Mouse (Mus musculus) limb, embryonic 14.5 days (tissue): ENCODE data around the gene Fgfr2. TPM values are rescaled to one million over a fixed set of nuclear protein-coding genes. Genes with fewer than 3 reads are reported as not detected.

Experiments used
- ATAC-seq: fragments of 200-750 bp; cut with Nextera tagmentation; 2 replicates; pipeline ENCODE4 v1.8.0; 2017; ENCODE audit warnings: low read depth, moderate number of reproducible peaks, moderate TSS enrichment; ENCODE audit not compliant: low FRiP score
- DNase-seq: peaks from one replicate; pipeline ENCODE4 v3.0.0-alpha.2; 2015; ENCODE audit warnings: low spot score
- H3K27ac ChIP-seq: fragments of 300-500 bp; sonication (generic); replicated peaks from 2 replicates; pipeline ENCODE4 v1.5.1; 2014; ENCODE audit warnings: low read depth, mild to moderate bottlenecking, low read length, moderate library complexity, mixed read lengths
- H3K27me3 ChIP-seq: fragments of 300-500 bp; sonication (generic); 2 replicates; pipeline ENCODE4 v1.6.1; 2014; ENCODE audit warnings: low read length, mixed read lengths; ENCODE audit not compliant: control insufficient read depth, insufficient read depth
- H3K36me3 ChIP-seq: fragments of 300-500 bp; sonication (generic); 2 replicates; pipeline ENCODE4 v1.6.1; 2014; ENCODE audit warnings: mild to moderate bottlenecking, low read length, moderate library complexity, mixed read lengths; ENCODE audit not compliant: control insufficient read depth, insufficient read depth
- H3K4me1 ChIP-seq: fragments of 300-500 bp; sonication (generic); 2 replicates; pipeline ENCODE4 v1.6.1; 2014; ENCODE audit warnings: antibody characterized with exemption, low read length, mixed read lengths; ENCODE audit not compliant: control insufficient read depth, insufficient read depth
- H3K4me2 ChIP-seq: fragments of 300-500 bp; sonication (generic); replicated peaks from 2 replicates; pipeline ENCODE4 v1.6.1; 2014; ENCODE audit warnings: low read depth, mild to moderate bottlenecking, low read length, moderate library complexity; ENCODE audit not compliant: severe bottlenecking
- H3K4me3 ChIP-seq: fragments of 300-500 bp; sonication (generic); replicated peaks from 2 replicates; pipeline ENCODE4 v1.5.1; 2014; ENCODE audit warnings: low read length
- H3K9ac ChIP-seq: fragments of 300-500 bp; sonication (generic); 2 replicates; pipeline ENCODE4 v1.6.1; 2014; ENCODE audit warnings: mild to moderate bottlenecking, low read depth, low read length, moderate library complexity; ENCODE audit not compliant: severe bottlenecking
- H3K9me3 ChIP-seq: fragments of 300-500 bp; sonication (generic); 2 replicates; pipeline ENCODE4 v1.6.1; 2016; ENCODE audit warnings: low read length; ENCODE audit not compliant: control insufficient read depth
- POLR2A ChIP-seq: fragments of 200-500 bp; IDR thresholded peaks from 2 replicates; pipeline ENCODE4 v1.8.0; 2012; ENCODE audit warnings: inconsistent platforms, mild to moderate bottlenecking, moderate library complexity, borderline replicate concordance; ENCODE audit not compliant: insufficient read depth, insufficient read length; ENCODE audit errors: extremely low read depth
- WGBS: fragments of 180-500 bp; shearing (Covaris S2); extraction: QIAGEN DNeasy Blood & Tissue Kit; methylation state at CpG from one replicate; pipeline ENCODE4 v1.1.7; 2014; 5-methylcytosine and 5-hydroxymethylcytosine counted together
- polyA plus RNA-seq, 2 experiments: library from polyadenylated mRNA; depleted of rRNA in 1 of 2; stranded (reverse) in 1 of 2; unstranded in 1 of 2; fragments of >200 nt; fragmentation: Nextera tagmentation in 1 of 2; extraction: Ambion mirVana in 1 of 2; gene quantifications; 2 replicates each; pipeline versions ENCODE4 v1.2.1 to v1.2.3; 2012 to 2014

The Fgfr2 gene
- polyA plus RNA-seq, 2 experiments: 131 to 133 TPM

DNA sequence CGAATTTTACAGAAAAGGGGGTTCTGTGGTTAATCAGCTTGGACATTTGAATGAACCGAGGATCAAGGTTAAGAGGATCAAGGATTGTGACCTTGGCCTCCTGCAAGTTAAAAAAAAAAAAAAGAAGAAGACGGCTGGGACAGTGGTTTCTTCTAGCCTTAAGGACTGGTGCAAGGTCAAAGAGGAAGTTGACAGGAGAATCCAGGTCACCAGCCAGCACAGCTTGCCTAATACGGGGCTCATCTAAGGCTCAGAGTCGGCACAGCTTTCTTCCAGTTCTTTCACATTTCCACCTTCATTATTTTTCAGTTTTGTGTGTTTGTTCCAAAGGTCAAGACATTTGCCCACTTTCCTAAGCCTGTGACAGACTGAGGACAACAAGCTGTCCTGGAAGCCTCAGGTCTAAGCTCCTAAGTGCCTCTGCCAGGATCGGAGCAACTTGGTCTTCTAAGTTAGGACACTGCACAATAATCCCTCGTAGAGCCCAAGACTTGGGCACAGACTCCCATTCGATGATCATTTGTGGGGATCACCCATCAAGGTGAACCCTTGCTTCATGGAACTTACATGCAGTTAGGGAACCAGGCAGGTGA is 2532.2 kb downstream of the Fgfr2 start:
- H3K27ac ChIP-seq: no peak overlapping the region
- no peaks in the 10 kb centered on the region for H3K36me3 ChIP-seq
- no peaks in the 10 kb centered on the region for H3K27me3 ChIP-seq
- H3K4me2 ChIP-seq: no peak overlapping the region
- DNase-seq (no peak), ATAC-seq (no peak)
- WGBS: 75% methylated on average over 8 of the region's 8 CpGs
- H3K9me3 ChIP-seq: no peaks in the 10 kb centered on the region
- no peak for TF ChIP-seq POLR2A
- no peaks in the 10 kb centered on the region for H3K4me1 ChIP-seq
- no peak overlapping the region for H3K4me3 ChIP-seq
- no peak overlapping the region for H3K9ac ChIP-seq

- 62% methylated on average over 13 of the region's 13 CpGs for WGBS
- no peaks in the 10 kb centered on the region for H3K4me1 ChIP-seq
- no peak for ATAC-seq
- no peak overlapping the region for H3K4me2 ChIP-seq
- H3K9ac ChIP-seq: no peak overlapping the region
- TF ChIP-seq POLR2A: no peak
- H3K27ac ChIP-seq: no peak overlapping the region
- DNase-seq: no peak
- H3K4me3 ChIP-seq: no peak overlapping the region
- H3K9me3 ChIP-seq: no peaks in the 10 kb centered on the region
- H3K36me3 ChIP-seq: no peaks in the 10 kb centered on the region
- no peaks in the 10 kb centered on the region for H3K27me3 ChIP-seq
Observed at GRCm38 (mm10) chr7:130590081-130590828, 2532.9 kb downstream of the Fgfr2 start.

DNA sequence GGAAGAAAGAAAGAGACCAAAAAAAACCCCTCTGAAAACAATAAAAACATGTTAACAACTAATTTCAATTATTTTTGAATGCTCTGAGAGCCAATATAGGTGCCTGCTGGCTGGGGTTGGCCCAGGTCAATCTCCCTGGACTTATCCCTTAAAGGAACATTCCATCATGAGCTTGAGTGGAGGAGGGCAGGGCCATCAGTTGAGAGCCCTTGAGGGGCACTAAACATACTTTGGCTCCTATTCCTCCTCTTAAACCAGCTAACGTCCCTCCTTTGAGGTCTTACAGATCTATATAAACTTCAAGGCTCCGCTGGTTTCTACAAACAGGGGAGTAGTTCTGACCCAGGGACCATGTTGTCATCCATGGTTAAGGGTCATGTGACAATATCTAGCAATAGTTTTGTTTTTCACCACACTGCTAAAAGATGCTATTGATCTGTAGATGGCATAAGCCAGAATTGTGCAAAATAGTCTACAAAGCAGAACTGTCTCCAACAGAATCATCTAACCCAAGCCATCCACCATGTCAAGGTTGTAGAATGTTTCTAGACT is 2536.6 kb downstream of the Fgfr2 start:
- Histone ChIP-seq H3K9ac (no peak overlapping the region), H3K9me3 (no peaks in the 10 kb centered on the region), H3K27ac (no peak overlapping the region), H3K4me3 (no peak overlapping the region), H3K4me2 (no peak overlapping the region), H3K27me3 (no peaks in the 10 kb centered on the region), H3K4me1 (no peaks in the 10 kb centered on the region), H3K36me3 (no peaks in the 10 kb centered on the region)
- TF ChIP-seq POLR2A: no peak
- WGBS: 67% methylated on average over 2 of the region's 2 CpGs
- ATAC-seq: no peak
- DNase-seq: no peak

DNA sequence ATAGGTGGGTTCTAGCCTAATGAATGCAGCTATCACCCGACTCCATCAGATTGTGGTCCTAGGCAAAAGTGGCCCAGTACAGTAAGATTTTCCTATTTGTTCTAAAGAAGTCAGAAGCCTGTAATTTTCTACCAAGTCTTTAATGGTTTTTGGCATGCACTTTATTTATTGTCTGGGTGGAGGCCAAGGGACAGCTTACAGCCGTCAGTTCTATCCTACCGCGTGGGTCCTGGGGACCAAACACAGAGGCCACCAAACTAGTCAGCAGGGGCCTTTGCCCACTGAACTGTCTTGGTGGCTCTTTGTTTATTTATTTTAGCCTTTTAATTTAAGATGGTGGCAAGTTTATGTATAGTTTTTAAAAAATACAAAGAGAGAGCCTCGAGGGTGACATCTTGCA is 2544.5 kb downstream of the Fgfr2 start:
- Histone ChIP-seq H3K9me3 (no peaks in the 10 kb centered on the region), H3K4me2 (no peak overlapping the region), H3K9ac (no peak overlapping the region), H3K36me3 (no peaks in the 10 kb centered on the region), H3K27ac (no peak overlapping the region), H3K4me1 (peaks cover 13% of the 10 kb centered on the region), H3K4me3 (no peak overlapping the region), H3K27me3 (no peaks in the 10 kb centered on the region)
- TF ChIP-seq POLR2A: no peak
- ATAC-seq: no peak
- DNase-seq: no peak
- 57% methylated on average over 5 of the region's 5 CpGs for WGBS

GRCm38 (mm10) chr7:130578066-130578465 is 2545.1 kb downstream of the Fgfr2 start:
- no peaks in the 10 kb centered on the region for H3K27me3 ChIP-seq
- no peak overlapping the region for H3K4me3 ChIP-seq
- H3K9ac ChIP-seq: no peak overlapping the region
- no peak for TF ChIP-seq POLR2A
- H3K4me2 ChIP-seq: no peak overlapping the region
- 84% methylated on average over 2 of the region's 2 CpGs for WGBS
- ATAC-seq: no peak
- H3K36me3 ChIP-seq: no peaks in the 10 kb centered on the region
- H3K9me3 ChIP-seq: no peaks in the 10 kb centered on the region
- no peak for DNase-seq
- H3K27ac ChIP-seq: peak overlapping the region; percentile 35; the same call in 1 of the 2 replicates
- peaks cover 13% of the 10 kb centered on the region for H3K4me1 ChIP-seq
